Comparison of ENCODE assay signal across 8 mouse cellular contexts in the genomic region with DNA sequence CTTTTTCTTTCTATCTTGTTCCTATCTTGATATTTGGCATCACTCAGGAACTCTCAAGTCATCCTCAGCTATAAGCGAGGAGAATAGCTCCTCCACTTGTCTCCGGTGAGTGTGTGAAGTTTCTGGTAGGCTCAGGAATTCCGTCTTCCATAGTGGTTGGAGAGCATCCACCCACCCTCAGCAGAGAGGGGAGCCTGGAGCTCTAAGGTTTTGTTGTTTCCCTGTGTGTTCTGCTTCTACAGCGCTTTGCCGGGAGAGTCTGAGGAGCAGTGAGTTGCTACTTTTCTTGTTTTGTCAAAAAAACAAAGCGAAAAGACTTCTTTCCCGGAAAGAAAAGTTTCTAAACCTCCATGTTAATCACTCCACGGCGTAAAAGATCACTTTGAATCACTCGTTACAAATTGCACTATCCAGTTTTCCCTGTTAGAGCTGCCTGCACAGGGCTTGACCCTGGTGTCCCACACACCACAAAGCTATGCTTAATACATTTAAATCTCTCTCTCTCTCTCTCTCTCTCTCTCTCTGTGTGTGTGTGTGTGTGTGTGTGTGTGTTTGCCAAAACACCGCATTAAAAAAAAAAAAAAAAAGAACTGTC. TPM values are rescaled to one million over a fixed set of nuclear protein-coding genes. Genes with fewer than 3 reads are reported as not detected.
DNase-seq lines count a peak whose midpoint lies in the region; ATAC-seq and TF ChIP-seq lines count a peak whose summit lies in the region.

No protein-coding gene starts in this region.

- no peaks in the 10 kb centered on the region for H3K36me3 ChIP-seq in kidney, embryonic 14.5 days (ENCODE audit: control insufficient read depth, insufficient read depth, low read length)
- no peaks in the 10 kb centered on the region for H3K36me3 ChIP-seq in stomach, postnatal 0 days (ENCODE audit: control insufficient read depth, insufficient read depth, low read length)

- peaks cover 4% of the 10 kb centered on the region; the same call in 1 of the 2 replicates for H3K27me3 ChIP-seq in kidney, embryonic 14.5 days (ENCODE audit: control insufficient read depth, insufficient read depth, low read length)
- no peaks in the 10 kb centered on the region for H3K27me3 ChIP-seq in stomach, postnatal 0 days (ENCODE audit: control insufficient read depth, insufficient read depth, low read length)

- peak overlapping the region; percentile 56; the same call in 1 of the 2 replicates for H3K9ac ChIP-seq in kidney, embryonic 14.5 days (ENCODE audit: low read depth, low read length)
- H3K9ac ChIP-seq in stomach, postnatal 0 days (ENCODE audit: low read length), result no peak overlapping the region

- peak; percentile 24 for DNase-seq in adrenal gland, adult 2 months
- DNase-seq in adrenal gland, postnatal 25 days, result no peak
- peak; percentile 78 for DNase-seq in NIH3T3 (ENCODE audit: low read depth)
- DNase-seq in frontal cortex, postnatal 36 days (ENCODE audit: low spot score in 2 of 2), result peak; percentile 24 to 27
- DNase-seq in lung, postnatal 14 days, result peak; percentile 1
- DNase-seq in stomach, postnatal 0 days (ENCODE audit: low spot score), result no peak
- no peak for DNase-seq in ovary, postnatal 10 days (ENCODE audit: low spot score)

- peak overlapping the region; percentile 59 for H3K4me3 ChIP-seq in kidney, embryonic 14.5 days (ENCODE audit: low read length)
- peak overlapping the region; percentile 57 for H3K4me3 ChIP-seq in stomach, postnatal 0 days (ENCODE audit: low read depth, low read length)

- TF ChIP-seq EP300 in stomach, postnatal 0 days (optimal IDR thresholded peaks at IDR 0.05), result no peak

- H3K27ac ChIP-seq in kidney, embryonic 14.5 days (ENCODE audit: low read depth, low read length), result no peak overlapping the region
- no peak overlapping the region for H3K27ac ChIP-seq in stomach, postnatal 0 days (replicated peaks)

- 7% methylated on average over 11 of the region's 11 CpGs for WGBS in kidney, embryonic 14.5 days
- WGBS in stomach, postnatal 0 days, result 17% methylated on average over 11 of the region's 11 CpGs

- peak overlapping the region; percentile 88 for H3K4me2 ChIP-seq in kidney, embryonic 14.5 days (replicated peaks; ENCODE audit: low read depth, low read length)
- H3K4me2 ChIP-seq in stomach, postnatal 0 days (replicated peaks; ENCODE audit: low read depth), result peak overlapping the region; percentile 96

- H3K9me3 ChIP-seq in kidney, embryonic 14.5 days (ENCODE audit: control insufficient read depth, low read length), result no peaks in the 10 kb centered on the region
- no peaks in the 10 kb centered on the region for H3K9me3 ChIP-seq in stomach, postnatal 0 days (ENCODE audit: control insufficient read depth, low read length)

- no peaks in the 10 kb centered on the region for H3K4me1 ChIP-seq in kidney, embryonic 14.5 days (ENCODE audit: control insufficient read depth, insufficient read depth, low read length)
- H3K4me1 ChIP-seq in stomach, postnatal 0 days (replicated peaks; ENCODE audit: control insufficient read depth, insufficient read depth), result 0 out of 2 replicates have a peak, but pooled peaks cover 3% of the 10 kb centered on the region

- TF ChIP-seq CTCF in stomach, postnatal 0 days (IDR thresholded peaks at IDR 0.05; ENCODE audit: low read depth), result 0 out of 2 replicates have a peak, but pooled peaks have one; percentile 1

- no peak for ATAC-seq in kidney, embryonic 14.5 days (ENCODE audit: low FRiP score, low TSS enrichment)
- no peak for ATAC-seq in stomach, postnatal 0 days (ENCODE audit: low FRiP score, low TSS enrichment)

RNA-seq across cellular contexts. Expression of a gene that starts 1.3 kb away (rescaled TPM):
- total RNA-seq in adrenal gland, adult 2 months (2021), result 10 to 100 TPM; 10.5 to 14.3 TPM
- 1.5 and 1.8 TPM in 2 replicates for polyA plus RNA-seq in adrenal gland, adult 2 months (2012; rRNA removed)
- total RNA-seq in adrenal gland, postnatal 25 days (2021), result 14.4 and 15.3 TPM in 2 replicates
- 3.2 and 5.1 TPM in 2 replicates for polyA plus RNA-seq in kidney, embryonic 14.5 days (2014; fragmentation: Nextera tagmentation; extraction: Ambion mirVana)
- 1.1 TPM in 2 replicates for polyA plus RNA-seq in stomach, postnatal 0 days (2015; fragmentation: Nextera tagmentation; extraction: Ambion mirVana)

Comparison
In these comparisons a context has a peak if more than half of its experiments do, and no peak if none do; other contexts are left out.
1. DNase-seq: peak in adrenal gland, adult 2 months (single experiment), NIH3T3 (single experiment), frontal cortex, postnatal 36 days (2 of 2) and lung, postnatal 14 days (single experiment); none in adrenal gland, postnatal 25 days (single experiment), stomach, postnatal 0 days (single experiment) and ovary, postnatal 10 days (single experiment).